Mouse (Mus musculus): ENCODE results near the gene Atp2b1. TPM values are rescaled to one million over a fixed set of nuclear protein-coding genes. Genes with fewer than 3 reads are reported as not detected.

Atp2b1 gene
- polyA plus RNA-seq, 1 experiment from 2014 or later, result 86.3 TPM

DNA sequence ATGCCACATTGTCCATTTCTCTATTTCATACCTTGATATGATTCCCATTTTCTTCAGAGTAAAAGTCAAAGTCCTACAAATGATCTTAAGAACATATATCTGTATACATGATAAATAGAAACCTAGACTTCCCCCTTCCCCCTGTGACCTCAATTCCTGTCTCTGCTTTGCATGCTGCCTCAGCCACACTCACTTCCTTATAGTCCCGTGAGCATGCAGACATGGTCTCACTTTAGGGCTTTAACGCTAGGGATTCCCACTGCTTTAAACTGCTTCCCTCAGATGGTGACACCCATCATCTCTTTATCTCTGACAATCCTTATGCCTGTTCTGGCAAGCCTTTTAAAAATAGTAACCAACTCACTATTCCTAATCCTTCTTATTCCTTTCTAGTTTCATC is 33.5 kb upstream of the Atp2b1 start:
- ATAC-seq (ENCODE audit: insufficient number of reproducible peaks, insufficient read depth, low FRiP score, low read depth), result no peak
- Histone ChIP-seq H3K4me1 (ENCODE audit: control insufficient read depth in 2 of 2, insufficient read depth in 2 of 2, low read length in 2 of 2) (no peaks in the 10 kb centered on the region), H3K9ac (ENCODE audit: low read length) (no peak overlapping the region), H3K4me3 (ENCODE audit: control insufficient read depth in 1 of 2, insufficient read depth in 1 of 2, low read depth in 1 of 2, low read length in 2 of 2) (no peak overlapping the region), H3K27ac (replicated peaks in 1 of 2; ENCODE audit: control insufficient read depth in 1 of 2, insufficient read depth in 1 of 2, low read depth in 2 of 2, low read length in 2 of 2) (no peak overlapping the region), H3K4me2 (ENCODE audit: low read length) (no peak overlapping the region), H3K27me3 (ENCODE audit: control insufficient read depth, insufficient read depth, low read length) (no peaks in the 10 kb centered on the region), H3K36me3 (ENCODE audit: control insufficient read depth, insufficient read depth, low read length) (no peaks in the 10 kb centered on the region), H3K9me3 (ENCODE audit: control insufficient read depth, low read length) (no peaks in the 10 kb centered on the region)
- 38% methylated on average over 2 of the region's 2 CpGs for WGBS

DNA sequence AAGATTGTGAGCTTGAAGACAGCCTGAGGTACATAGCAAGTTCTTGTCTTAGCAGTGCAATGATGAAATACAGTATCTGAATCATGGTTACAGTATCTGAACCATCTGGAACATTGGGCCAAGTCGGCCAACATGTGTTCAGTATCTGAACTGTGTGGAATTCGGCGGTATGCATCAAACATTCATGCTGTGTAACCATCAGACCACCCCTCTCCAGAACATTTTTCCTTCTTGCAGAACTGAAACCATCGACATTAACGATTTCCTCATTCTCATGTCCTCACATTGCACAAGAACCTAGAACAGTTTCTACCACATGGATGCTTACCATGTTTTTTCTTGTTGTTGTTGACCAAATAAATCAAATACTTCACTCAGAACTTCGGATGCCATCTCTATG is 32.7 kb upstream of the Atp2b1 start:
- Histone ChIP-seq H3K9ac (ENCODE audit: low read length) (no peak overlapping the region), H3K4me3 (ENCODE audit: control insufficient read depth in 1 of 2, insufficient read depth in 1 of 2, low read depth in 1 of 2, low read length in 2 of 2) (no peak overlapping the region), H3K36me3 (ENCODE audit: control insufficient read depth, insufficient read depth, low read length) (no peaks in the 10 kb centered on the region), H3K27me3 (ENCODE audit: control insufficient read depth, insufficient read depth, low read length) (no peaks in the 10 kb centered on the region), H3K4me2 (ENCODE audit: low read length) (no peak overlapping the region), H3K27ac (replicated peaks in 1 of 2; ENCODE audit: control insufficient read depth in 1 of 2, insufficient read depth in 1 of 2, low read depth in 2 of 2, low read length in 2 of 2) (no peak overlapping the region), H3K4me1 (ENCODE audit: control insufficient read depth in 2 of 2, insufficient read depth in 2 of 2, low read length in 2 of 2) (no peaks in the 10 kb centered on the region), H3K9me3 (ENCODE audit: control insufficient read depth, low read length) (no peaks in the 10 kb centered on the region)
- ATAC-seq (ENCODE audit: insufficient number of reproducible peaks, insufficient read depth, low FRiP score, low read depth), result no peak
- WGBS, result 79% methylated on average over 6 of the region's 6 CpGs

DNA sequence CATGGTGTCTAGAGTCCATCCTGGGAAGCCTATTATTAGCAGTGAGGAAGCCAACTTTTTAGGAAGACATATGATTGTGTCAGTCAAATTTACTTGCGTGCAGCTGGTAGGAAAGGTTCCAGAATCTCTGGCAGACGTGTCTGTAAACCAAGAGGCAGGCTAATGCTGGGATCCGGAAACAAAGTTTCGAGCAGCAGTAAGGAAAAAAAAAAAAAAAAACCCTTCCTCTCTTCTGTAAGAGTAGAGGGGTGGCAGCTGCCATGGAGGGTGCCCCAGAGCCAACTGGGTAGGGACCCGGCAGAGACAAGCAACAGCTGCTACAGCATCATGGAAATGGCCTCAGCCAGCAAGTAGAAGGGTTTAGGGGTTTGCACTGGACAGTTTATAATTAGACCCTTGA is 31.6 kb upstream of the Atp2b1 start:
- H3K4me3 ChIP-seq (ENCODE audit: control insufficient read depth in 1 of 2, insufficient read depth in 1 of 2, low read depth in 1 of 2, low read length in 2 of 2), result no peak overlapping the region
- no peaks in the 10 kb centered on the region for H3K9me3 ChIP-seq (ENCODE audit: control insufficient read depth, low read length)
- WGBS, result 82% methylated on average over 5 of the region's 5 CpGs
- no peaks in the 10 kb centered on the region for H3K27me3 ChIP-seq (ENCODE audit: control insufficient read depth, insufficient read depth, low read length)
- no peak overlapping the region for H3K9ac ChIP-seq (ENCODE audit: low read length)
- no peak overlapping the region for H3K4me2 ChIP-seq (ENCODE audit: low read length)
- ATAC-seq (ENCODE audit: insufficient number of reproducible peaks, insufficient read depth, low FRiP score, low read depth), result no peak
- no peaks in the 10 kb centered on the region for H3K4me1 ChIP-seq (ENCODE audit: control insufficient read depth in 2 of 2, insufficient read depth in 2 of 2, low read length in 2 of 2)
- H3K36me3 ChIP-seq (ENCODE audit: control insufficient read depth, insufficient read depth, low read length), result no peaks in the 10 kb centered on the region
- H3K27ac ChIP-seq (replicated peaks in 1 of 2; ENCODE audit: control insufficient read depth in 1 of 2, insufficient read depth in 1 of 2, low read depth in 2 of 2, low read length in 2 of 2), result no peak overlapping the region

DNA sequence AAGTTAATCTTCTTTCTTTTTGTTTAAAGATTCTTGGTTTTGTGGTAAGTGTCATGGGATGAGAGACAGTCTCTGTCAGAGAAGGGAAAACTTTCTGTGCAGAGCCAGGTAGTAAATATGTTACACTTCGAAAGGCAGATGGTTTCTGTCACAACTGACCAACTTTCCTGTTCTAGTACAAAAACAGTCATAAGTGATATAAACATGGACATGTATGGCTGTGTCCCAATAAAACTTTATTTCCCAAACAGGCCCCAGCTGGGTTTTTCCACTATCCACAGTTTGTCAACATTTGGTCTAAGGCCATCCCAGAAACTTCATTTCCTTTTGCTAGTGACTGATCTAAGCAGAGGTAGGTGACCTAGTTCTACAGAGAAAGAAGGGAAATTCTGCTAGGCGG is 29.8 kb upstream of the Atp2b1 start:
- H3K9ac ChIP-seq (ENCODE audit: low read length), result no peak overlapping the region
- H3K27me3 ChIP-seq (ENCODE audit: control insufficient read depth, insufficient read depth, low read length), result no peaks in the 10 kb centered on the region
- no peak overlapping the region for H3K4me3 ChIP-seq (ENCODE audit: control insufficient read depth in 1 of 2, insufficient read depth in 1 of 2, low read depth in 1 of 2, low read length in 2 of 2)
- no peak overlapping the region for H3K4me2 ChIP-seq (ENCODE audit: low read length)
- no peaks in the 10 kb centered on the region for H3K4me1 ChIP-seq (ENCODE audit: control insufficient read depth in 2 of 2, insufficient read depth in 2 of 2, low read length in 2 of 2)
- no peaks in the 10 kb centered on the region for H3K36me3 ChIP-seq (ENCODE audit: control insufficient read depth, insufficient read depth, low read length)
- 75% methylated on average over 2 of the region's 2 CpGs for WGBS
- no peak overlapping the region for H3K27ac ChIP-seq (replicated peaks in 1 of 2; ENCODE audit: control insufficient read depth in 1 of 2, insufficient read depth in 1 of 2, low read depth in 2 of 2, low read length in 2 of 2)
- no peak for ATAC-seq (ENCODE audit: insufficient number of reproducible peaks, insufficient read depth, low FRiP score, low read depth)
- H3K9me3 ChIP-seq (ENCODE audit: control insufficient read depth, low read length), result no peaks in the 10 kb centered on the region

DNA sequence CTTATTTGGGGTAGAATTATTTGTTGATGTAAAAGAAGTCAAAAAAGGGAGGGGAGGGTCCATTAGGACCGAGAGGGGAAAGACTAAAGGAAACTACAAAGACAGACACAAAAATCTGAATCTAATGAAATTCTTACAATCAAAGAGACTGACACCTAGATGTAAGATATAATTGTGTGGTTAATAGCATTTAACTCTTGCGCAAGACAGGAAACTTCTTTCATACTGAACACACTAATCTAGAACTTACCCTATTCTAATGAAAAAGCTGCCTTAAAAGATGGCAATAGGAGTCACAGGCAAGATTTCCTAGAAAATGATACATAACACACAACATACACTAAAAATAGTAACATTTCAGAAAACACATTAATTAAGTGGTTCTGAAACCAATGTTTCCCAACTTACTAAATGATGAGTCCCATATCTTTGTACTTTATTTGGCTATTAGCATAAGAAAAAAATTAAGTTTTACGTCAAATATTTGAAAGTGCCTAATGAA is 27.4 kb upstream of the Atp2b1 start:
- Histone ChIP-seq H3K4me2 (ENCODE audit: low read length) (no peak overlapping the region), H3K4me1 (ENCODE audit: control insufficient read depth in 2 of 2, insufficient read depth in 2 of 2, low read length in 2 of 2) (no peaks in the 10 kb centered on the region), H3K9me3 (ENCODE audit: control insufficient read depth, low read length) (peaks cover 5% of the 10 kb centered on the region; the same call in 1 of the 2 replicates), H3K9ac (ENCODE audit: low read length) (no peak overlapping the region), H3K4me3 (ENCODE audit: control insufficient read depth in 1 of 2, insufficient read depth in 1 of 2, low read depth in 1 of 2, low read length in 2 of 2) (no peak overlapping the region), H3K27me3 (ENCODE audit: control insufficient read depth, insufficient read depth, low read length) (no peaks in the 10 kb centered on the region), H3K36me3 (ENCODE audit: control insufficient read depth, insufficient read depth, low read length) (no peaks in the 10 kb centered on the region), H3K27ac (replicated peaks in 1 of 2; ENCODE audit: control insufficient read depth in 1 of 2, insufficient read depth in 1 of 2, low read depth in 2 of 2, low read length in 2 of 2) (no peak overlapping the region)
- ATAC-seq (ENCODE audit: insufficient number of reproducible peaks, insufficient read depth, low FRiP score, low read depth), result no peak
- WGBS, result 86% methylated on average over 3 of the region's 3 CpGs

DNA sequence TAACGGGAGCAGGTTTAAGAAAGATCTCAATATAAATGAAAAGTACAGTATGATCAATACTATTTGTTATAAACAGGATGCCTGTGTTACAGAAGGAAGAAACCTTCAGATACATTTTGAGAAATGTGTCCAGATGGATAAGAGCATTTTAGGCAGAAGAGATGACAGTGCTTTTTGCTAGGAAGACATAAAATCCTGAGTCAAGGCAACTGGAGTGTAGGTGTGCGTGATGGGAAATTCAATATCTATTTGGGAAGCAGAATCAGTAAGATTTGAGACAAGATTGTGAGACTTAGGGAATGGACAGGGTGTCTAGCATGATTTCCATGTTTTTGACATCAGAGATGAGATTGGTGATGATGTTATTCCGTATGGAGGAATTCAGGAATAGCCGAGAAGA is 22.8 kb upstream of the Atp2b1 start:
- no peak overlapping the region for H3K27ac ChIP-seq (replicated peaks in 1 of 2; ENCODE audit: control insufficient read depth in 1 of 2, insufficient read depth in 1 of 2, low read depth in 2 of 2, low read length in 2 of 2)
- no peak overlapping the region for H3K4me2 ChIP-seq (ENCODE audit: low read length)
- no peaks in the 10 kb centered on the region for H3K36me3 ChIP-seq (ENCODE audit: control insufficient read depth, insufficient read depth, low read length)
- H3K9ac ChIP-seq (ENCODE audit: low read length), result no peak overlapping the region
- no peak overlapping the region for H3K4me3 ChIP-seq (ENCODE audit: control insufficient read depth in 1 of 2, insufficient read depth in 1 of 2, low read depth in 1 of 2, low read length in 2 of 2)
- 81% methylated on average over 4 of the region's 4 CpGs for WGBS
- H3K4me1 ChIP-seq (ENCODE audit: control insufficient read depth in 2 of 2, insufficient read depth in 2 of 2, low read length in 2 of 2), result no peaks in the 10 kb centered on the region
- no peaks in the 10 kb centered on the region for H3K27me3 ChIP-seq (ENCODE audit: control insufficient read depth, insufficient read depth, low read length)
- H3K9me3 ChIP-seq (ENCODE audit: control insufficient read depth, low read length), result peaks cover 5% of the 10 kb centered on the region; the same call in 1 of the 2 replicates
- no peak for ATAC-seq (ENCODE audit: insufficient number of reproducible peaks, insufficient read depth, low FRiP score, low read depth)

DNA sequence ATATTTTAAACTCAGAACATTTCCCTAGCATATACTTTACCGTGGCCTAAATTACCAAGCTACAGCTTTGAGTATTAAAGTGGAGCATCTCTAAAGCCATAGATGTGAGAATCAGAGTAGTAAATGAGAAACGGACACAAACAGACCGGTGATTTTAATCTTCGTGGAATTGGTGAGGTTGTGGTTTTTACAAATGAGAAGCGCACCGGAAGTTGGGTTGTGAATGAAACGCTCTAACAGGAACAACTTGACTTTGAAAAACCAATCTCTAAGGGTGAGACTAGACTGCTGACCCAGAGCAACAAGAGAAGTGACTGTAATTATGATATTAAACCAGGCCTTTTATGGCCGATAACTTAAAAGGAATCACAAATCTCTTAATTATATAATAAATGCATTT is 16.7 kb upstream of the Atp2b1 start:
- no peaks in the 10 kb centered on the region for H3K9me3 ChIP-seq (ENCODE audit: control insufficient read depth, low read length)
- ATAC-seq (ENCODE audit: insufficient number of reproducible peaks, insufficient read depth, low FRiP score, low read depth), result no peak
- no peaks in the 10 kb centered on the region for H3K36me3 ChIP-seq (ENCODE audit: control insufficient read depth, insufficient read depth, low read length)
- H3K9ac ChIP-seq (ENCODE audit: low read length), result no peak overlapping the region
- no peak overlapping the region for H3K4me3 ChIP-seq (ENCODE audit: control insufficient read depth in 1 of 2, insufficient read depth in 1 of 2, low read depth in 1 of 2, low read length in 2 of 2)
- no peaks in the 10 kb centered on the region for H3K27me3 ChIP-seq (ENCODE audit: control insufficient read depth, insufficient read depth, low read length)
- no peak overlapping the region for H3K4me2 ChIP-seq (ENCODE audit: low read length)
- peaks cover 3% of the 10 kb centered on the region in 2 experiments; a peak in 2 of 4 replicates for H3K4me1 ChIP-seq (ENCODE audit: control insufficient read depth in 2 of 2, insufficient read depth in 2 of 2, low read length in 2 of 2)
- H3K27ac ChIP-seq (replicated peaks in 1 of 2; ENCODE audit: control insufficient read depth in 1 of 2, insufficient read depth in 1 of 2, low read depth in 2 of 2, low read length in 2 of 2), result no peak overlapping the region
- WGBS, result 95% methylated on average over 8 of the region's 8 CpGs

Measured in heart, embryonic 14.5 days (tissue).